Mouse (Mus musculus) midbrain, embryonic 11.5 days (tissue): ENCODE data around the gene Sec22c. TPM values are rescaled to one million over a fixed set of nuclear protein-coding genes. Genes with fewer than 3 reads are reported as not detected.

Experiments
- ATAC-seq: fragments of 200-750 bp; cut with Nextera tagmentation; 2 replicates; pipeline ENCODE4 v1.8.0; 2017; ENCODE audit warnings: moderate TSS enrichment, moderate library complexity; ENCODE audit not compliant: low FRiP score
- DNase-seq: peaks from one replicate; pipeline ENCODE4 v3.0.0; 2015; ENCODE audit warnings: low spot score; ENCODE audit errors: missing footprints
- H3K27ac ChIP-seq: fragments of 300-500 bp; sonication (generic); 2 replicates; pipeline ENCODE4 v1.5.1; 2014; ENCODE audit warnings: low read depth, low read length
- H3K27me3 ChIP-seq: fragments of 300-500 bp; sonication (generic); 2 replicates; pipeline ENCODE4 v1.6.1; 2014; ENCODE audit warnings: mild to moderate bottlenecking, low read length, moderate library complexity, mixed read lengths; ENCODE audit not compliant: control insufficient read depth, insufficient read depth
- H3K36me3 ChIP-seq: fragments of 300-500 bp; sonication (generic); 2 replicates; pipeline ENCODE4 v1.6.1; 2014; ENCODE audit warnings: mild to moderate bottlenecking, low read length, moderate library complexity, mixed read lengths; ENCODE audit not compliant: control insufficient read depth, insufficient read depth
- H3K4me1 ChIP-seq: fragments of 300-500 bp; sonication (generic); 2 replicates; pipeline ENCODE4 v1.6.1; 2014; ENCODE audit warnings: low read length; ENCODE audit not compliant: control insufficient read depth, insufficient read depth
- H3K4me2 ChIP-seq: fragments of 300-500 bp; sonication (generic); 2 replicates; pipeline ENCODE4 v1.6.1; 2014; ENCODE audit warnings: mild to moderate bottlenecking, moderate library complexity
- H3K4me3 ChIP-seq: fragments of 300-500 bp; sonication (generic); 2 replicates; pipeline ENCODE4 v1.5.1; 2014; ENCODE audit warnings: low read depth, low read length
- H3K9ac ChIP-seq: fragments of 300-500 bp; sonication (generic); 2 replicates; pipeline ENCODE4 v1.6.1; 2014; ENCODE audit warnings: low read length
- H3K9me3 ChIP-seq: fragments of 300-500 bp; sonication (generic); 2 replicates; pipeline ENCODE4 v1.6.1; 2016; ENCODE audit warnings: low read length; ENCODE audit not compliant: control insufficient read depth
- WGBS: fragments of 180-500 bp; shearing (Covaris S2); extraction: QIAGEN DNeasy Blood & Tissue Kit; methylation state at CpG from one replicate; pipeline ENCODE4 v1.1.7; 2014; 5-methylcytosine and 5-hydroxymethylcytosine counted together
- polyA plus RNA-seq: library from polyadenylated mRNA; unstranded; fragments of >200 nt; fragmentation: Nextera tagmentation; extraction: Ambion mirVana; gene quantifications from 2 replicates; pipeline ENCODE4 v1.2.1, GENCODE M21; 2014

Sec22c gene
- polyA plus RNA-seq, 1 experiment from 2014 or later, result 16.9 TPM

- no peak overlapping the region for H3K4me2 ChIP-seq
- 82% methylated on average over 8 of the region's 8 CpGs for WGBS
- H3K27ac ChIP-seq, result no peak overlapping the region
- H3K9me3 ChIP-seq, result no peaks in the 10 kb centered on the region
- no peaks in the 10 kb centered on the region for H3K27me3 ChIP-seq
- no peak for DNase-seq
- H3K4me1 ChIP-seq, result no peaks in the 10 kb centered on the region
- H3K4me3 ChIP-seq, result no peak overlapping the region
- H3K9ac ChIP-seq, result no peak overlapping the region
- no peaks in the 10 kb centered on the region for H3K36me3 ChIP-seq
- ATAC-seq, result no peak
Measured at GRCm38 (mm10) chr9:121677476-121677875, 27.8 kb downstream of the Sec22c start.

- Histone ChIP-seq H3K4me1 (no peaks in the 10 kb centered on the region), H3K27ac (no peak overlapping the region), H3K4me2 (no peak overlapping the region), H3K9me3 (no peaks in the 10 kb centered on the region), H3K9ac (no peak overlapping the region), H3K36me3 (no peaks in the 10 kb centered on the region), H3K27me3 (no peaks in the 10 kb centered on the region), H3K4me3 (no peak overlapping the region)
- 92% methylated on average over 4 of the region's 4 CpGs for WGBS
- DNase-seq, result peak; percentile 65
- no peak for ATAC-seq
Measured at GRCm38 (mm10) chr9:121677069-121677468, 28.2 kb downstream of the Sec22c start.

DNA sequence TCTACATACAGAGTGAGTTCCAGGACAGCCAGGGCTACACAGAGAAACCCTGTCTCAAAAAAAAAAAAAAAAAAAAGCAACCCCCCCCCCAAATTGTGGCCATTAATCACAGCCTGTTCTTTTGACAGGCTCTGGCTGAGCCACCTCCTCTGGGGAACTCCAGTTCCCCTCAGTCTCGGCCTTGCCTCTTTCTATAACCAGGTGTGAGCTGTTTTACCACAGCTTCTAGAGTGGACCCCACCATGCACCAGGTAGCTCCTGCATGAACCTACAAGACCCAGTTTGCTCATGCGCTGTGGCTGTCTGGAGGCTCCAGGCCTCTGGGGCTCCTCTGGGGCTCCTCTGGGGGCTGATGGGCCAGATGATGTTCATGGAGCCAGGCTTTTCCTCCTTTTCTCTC lies 29.7 kb downstream of the Sec22c start:
- 95% methylated on average over 2 of the region's 2 CpGs for WGBS
- H3K27ac ChIP-seq, result no peak overlapping the region

DNA sequence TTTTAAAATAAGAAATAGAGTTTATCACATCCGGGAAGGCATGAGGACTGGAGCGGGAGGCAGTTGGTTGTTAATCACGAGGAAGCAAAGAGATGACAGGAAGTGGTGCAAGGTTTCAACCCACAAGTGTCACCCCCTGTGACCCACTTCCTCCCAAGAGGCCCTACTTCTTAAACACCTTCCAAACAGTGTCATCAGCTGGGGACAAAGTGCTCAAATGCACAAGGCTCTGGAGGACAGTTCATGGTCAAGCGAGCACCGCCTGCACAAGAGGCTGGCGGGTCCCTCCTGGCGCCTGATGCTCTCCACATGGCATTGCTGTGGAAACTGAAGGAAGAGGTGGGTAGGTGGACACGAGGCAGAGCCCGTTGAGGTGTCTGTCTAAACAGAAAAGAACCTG lies 30.3 kb downstream of the Sec22c start:
- DNase-seq (peak; percentile 51), ATAC-seq (no peak)
- 85% methylated on average over 9 of the region's 9 CpGs for WGBS
- Histone ChIP-seq H3K27ac (no peak overlapping the region), H3K9me3 (no peaks in the 10 kb centered on the region), H3K4me2 (no peak overlapping the region), H3K9ac (no peak overlapping the region), H3K27me3 (no peaks in the 10 kb centered on the region; the same call in 1 of the 2 replicates), H3K4me1 (peaks cover 8% of the 10 kb centered on the region), H3K36me3 (no peaks in the 10 kb centered on the region), H3K4me3 (no peak overlapping the region)

More for the DNA sequence above, 29.7 kb downstream of the Sec22c start:
- Histone ChIP-seq H3K9ac (no peak overlapping the region), H3K4me1 (peaks cover 3% of the 10 kb centered on the region; the same call in 1 of the 2 replicates), H3K9me3 (no peaks in the 10 kb centered on the region), H3K27me3 (no peaks in the 10 kb centered on the region), H3K36me3 (no peaks in the 10 kb centered on the region), H3K4me3 (no peak overlapping the region), H3K4me2 (no peak overlapping the region)
- peak; percentile 41 for DNase-seq
- no peak for ATAC-seq

DNA sequence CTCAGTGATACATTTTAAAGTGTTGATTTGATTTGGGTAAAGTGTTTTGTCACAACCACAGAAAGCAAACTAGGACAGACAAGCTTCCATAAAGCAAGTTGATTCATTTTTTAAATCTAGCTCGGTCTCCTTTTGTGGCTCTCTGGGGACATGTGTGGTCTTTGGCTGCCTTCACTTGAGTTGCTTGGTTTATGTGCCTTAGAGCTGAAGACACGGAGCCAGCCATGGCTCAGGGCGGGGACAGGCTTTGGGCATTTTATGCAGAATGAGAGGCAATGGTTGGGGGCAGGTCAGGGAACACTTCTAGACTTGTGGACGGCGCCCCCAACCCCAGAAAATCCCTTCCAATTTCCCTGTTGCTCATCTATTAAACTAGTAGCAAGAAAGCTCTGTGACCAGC lies 31.6 kb downstream of the Sec22c start:
- ATAC-seq (no peak), DNase-seq (peak; percentile 66)
- Histone ChIP-seq H3K4me1 (peaks cover 18% of the 10 kb centered on the region), H3K9ac (no peak overlapping the region), H3K27ac (no peak overlapping the region), H3K27me3 (peaks cover 5% of the 10 kb centered on the region), H3K36me3 (no peaks in the 10 kb centered on the region), H3K4me2 (no peak overlapping the region), H3K9me3 (no peaks in the 10 kb centered on the region), H3K4me3 (no peak overlapping the region)
- WGBS, result 88% methylated on average over 5 of the region's 5 CpGs

- Histone ChIP-seq H3K36me3 (no peaks in the 10 kb centered on the region), H3K9me3 (no peaks in the 10 kb centered on the region), H3K4me3 (no peak overlapping the region), H3K4me1 (peaks cover 18% of the 10 kb centered on the region), H3K9ac (no peak overlapping the region), H3K27me3 (peaks cover 6% of the 10 kb centered on the region), H3K4me2 (no peak overlapping the region), H3K27ac (no peak overlapping the region)
- WGBS, result 83% methylated on average over 5 of the region's 5 CpGs
- ATAC-seq (no peak), DNase-seq (peak; percentile 62)
Measured at GRCm38 (mm10) chr9:121672311-121672710, 33.0 kb downstream of the Sec22c start.

GRCm38 (mm10) chr9:121671300-121671699 lies 34.0 kb downstream of the Sec22c start:
- DNase-seq (peak; percentile 92), ATAC-seq (peak; percentile 31; the same call in 1 of the 2 replicates)
- Histone ChIP-seq H3K4me2 (no peak overlapping the region), H3K9me3 (no peaks in the 10 kb centered on the region), H3K9ac (no peak overlapping the region), H3K27me3 (peaks cover 6% of the 10 kb centered on the region), H3K4me1 (peaks cover 18% of the 10 kb centered on the region), H3K4me3 (no peak overlapping the region), H3K27ac (no peak overlapping the region), H3K36me3 (no peaks in the 10 kb centered on the region)
- WGBS, result 24% methylated on average over 7 of the region's 7 CpGs

GRCm38 (mm10) chr9:121669348-121669791 lies 35.9 kb downstream of the Sec22c start:
- H3K4me1 ChIP-seq, result peaks cover 18% of the 10 kb centered on the region
- WGBS, result under 1% methylated on average over 28 of the region's 28 CpGs
- H3K9ac ChIP-seq, result peak overlapping the region; percentile 53
- H3K36me3 ChIP-seq, result no peaks in the 10 kb centered on the region
- peak overlapping the region; percentile 17 for H3K4me3 ChIP-seq
- peak; percentile 97 for DNase-seq
- no peak overlapping the region for H3K27ac ChIP-seq
- no peaks in the 10 kb centered on the region for H3K9me3 ChIP-seq
- peak overlapping the region; percentile 51 for H3K4me2 ChIP-seq
- peak; percentile 75 for ATAC-seq
- peaks cover 6% of the 10 kb centered on the region for H3K27me3 ChIP-seq

DNA sequence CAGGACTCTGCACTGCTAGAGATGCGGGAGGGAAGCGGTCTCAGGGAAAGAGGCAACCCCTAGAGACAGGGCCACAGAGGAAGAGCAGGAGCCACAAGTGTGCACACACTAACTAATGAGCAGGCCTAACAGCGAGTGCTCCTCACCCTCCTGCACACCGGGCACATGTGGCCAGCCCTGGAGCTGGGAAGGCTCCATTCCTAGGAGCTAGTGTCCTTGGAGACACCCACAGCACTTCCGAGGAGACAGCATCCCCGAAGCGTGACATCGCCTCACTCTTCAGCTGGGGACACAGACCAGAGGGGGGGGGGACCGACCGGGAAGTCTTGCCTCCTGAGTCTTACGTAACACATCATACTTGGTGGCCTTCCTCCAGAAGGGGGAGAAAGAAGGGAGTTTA lies 37.5 kb downstream of the Sec22c start:
- H3K9ac ChIP-seq, result no peak overlapping the region
- peaks cover 6% of the 10 kb centered on the region for H3K27me3 ChIP-seq
- no peaks in the 10 kb centered on the region for H3K36me3 ChIP-seq
- 0 out of 2 replicates have a peak, but pooled peaks have one; percentile 33 for ATAC-seq
- H3K4me1 ChIP-seq, result peaks cover 18% of the 10 kb centered on the region
- no peak overlapping the region for H3K4me3 ChIP-seq
- no peak overlapping the region for H3K4me2 ChIP-seq
- H3K27ac ChIP-seq, result no peak overlapping the region
- DNase-seq, result peak; percentile 77
- 81% methylated on average over 11 of the region's 11 CpGs for WGBS
- H3K9me3 ChIP-seq, result no peaks in the 10 kb centered on the region
